Mouse (Mus musculus) CD4-positive, CD25-positive, alpha-beta regulatory T cell, adult 9 weeks (primary cell): ENCODE data around the gene Tas2r131. TPM values are rescaled to one million over a fixed set of nuclear protein-coding genes. Genes with fewer than 3 reads are reported as not detected.

Experiments
- polyA plus RNA-seq: library from polyadenylated mRNA; unstranded; fragments of 100-300 nt; shearing (Covaris generic); gene quantifications from one replicate; pipeline ENCODE4 v1.2.1, GENCODE M21; 2017

Gene Tas2r131
- polyA plus RNA-seq = not detected

DNA sequence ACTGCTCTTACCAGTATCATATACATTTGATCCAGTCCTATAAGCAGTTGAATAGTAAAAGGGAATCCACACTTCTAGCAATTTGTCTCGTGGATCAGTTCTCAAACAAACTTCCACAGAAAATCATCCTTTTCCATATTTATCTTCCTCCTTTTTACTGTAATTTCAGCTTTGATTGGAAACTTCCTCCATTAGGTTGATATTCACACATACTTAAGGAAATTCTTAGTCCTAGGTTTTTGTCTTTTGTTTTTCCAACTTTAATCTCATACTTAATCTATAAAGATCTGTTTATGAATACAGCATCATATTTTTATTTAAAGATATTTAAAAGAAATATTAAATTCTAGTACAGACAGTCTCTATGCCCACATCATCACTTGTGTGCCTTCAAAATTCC lies at the start of gene Tas2r131:
Gene Tas2r131 (minus strand): TSS at position 101 of the 400 bp plus-strand sequence.

GRCm38 (mm10) chr6:132980865-132981264 lies 23.1 kb upstream of the Tas2r131 start, which contains the start of gene Tas2r109:
Gene Tas2r109 (minus strand): TSS chr6:132980965.

DNA sequence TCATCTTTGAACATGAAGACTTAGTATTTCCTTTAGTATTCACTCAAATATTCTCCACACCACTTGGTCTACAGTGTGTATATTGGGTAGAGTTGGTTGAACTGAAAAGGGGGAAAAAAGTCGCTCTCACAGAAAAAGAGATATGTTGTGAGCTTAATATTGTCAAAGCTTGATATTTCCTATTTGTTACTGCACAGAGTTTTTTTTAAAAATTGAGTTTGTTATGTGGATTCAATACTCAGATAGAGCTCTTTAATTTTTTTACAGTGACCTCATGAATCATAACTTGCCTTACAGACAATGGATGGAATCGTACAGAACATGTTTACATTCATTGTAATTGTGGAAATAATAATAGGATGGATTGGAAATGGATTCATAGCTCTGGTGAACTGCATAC lies 6.9 kb downstream of the Tas2r131 start, which contains the start of gene Tas2r129:
Gene Tas2r129 (plus strand): TSS at position 301 of the 400 bp plus-strand sequence.

DNA sequence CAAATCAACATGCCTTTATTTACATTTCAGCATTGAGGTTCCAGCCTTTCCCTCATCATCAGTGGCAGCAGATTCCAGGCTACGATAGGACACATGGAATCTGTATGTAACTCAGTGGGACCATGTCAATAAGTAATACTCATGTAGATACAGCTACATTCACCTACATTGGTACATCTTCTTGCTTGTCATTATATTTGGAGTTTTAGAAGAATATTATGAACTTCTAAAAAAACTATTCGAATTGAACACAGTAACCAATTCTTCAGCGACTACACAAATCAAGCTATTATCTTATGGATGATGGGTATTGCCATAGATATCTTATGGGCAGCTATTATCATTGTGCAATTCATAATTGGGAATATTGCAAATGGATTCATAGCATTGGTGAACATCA lies 48.4 kb downstream of the Tas2r131 start, which contains the start of gene Tas2r125:
Gene Tas2r125 (plus strand): TSS at position 301 of the 400 bp plus-strand sequence.

Other genes starting within 250 kb of the Tas2r131 start
- not detected for gene Tas2r122, start 246.0 kb downstream of the Tas2r131 start, polyA plus RNA-seq
- gene Tas2r115, start 219.9 kb downstream of the Tas2r131 start, polyA plus RNA-seq = not detected
- not detected for gene Tas2r124, start 203.2 kb downstream of the Tas2r131 start, polyA plus RNA-seq
- not detected for gene Tas2r102, start 195.8 kb downstream of the Tas2r131 start, polyA plus RNA-seq
- gene Tas2r136, start 179.8 kb downstream of the Tas2r131 start, polyA plus RNA-seq = not detected
- gene Tas2r117, start 155.1 kb downstream of the Tas2r131 start, polyA plus RNA-seq = not detected
- gene Tas2r123, start 110.8 kb downstream of the Tas2r131 start, polyA plus RNA-seq = not detected
- not detected for gene Tas2r116, start 102.5 kb downstream of the Tas2r131 start, polyA plus RNA-seq
- gene Tas2r110, start 89.9 kb downstream of the Tas2r131 start, polyA plus RNA-seq = not detected
- not detected for gene Tas2r113, start 64.9 kb downstream of the Tas2r131 start, polyA plus RNA-seq
- not detected for gene Tas2r125, start 48.3 kb downstream of the Tas2r131 start, polyA plus RNA-seq
- not detected for gene Tas2r129, start 6.8 kb downstream of the Tas2r131 start, polyA plus RNA-seq
- not detected for gene Tas2r109, start 23.0 kb upstream of the Tas2r131 start, polyA plus RNA-seq
- gene Tas2r103, start 79.2 kb upstream of the Tas2r131 start, polyA plus RNA-seq = not detected
- gene Tas2r140, start 97.9 kb upstream of the Tas2r131 start, polyA plus RNA-seq = not detected
- gene Smim10l1, start 147.0 kb upstream of the Tas2r131 start, polyA plus RNA-seq = 6.7 TPM